Mouse (Mus musculus): ENCODE results near the gene Tbc1d30.

- TF ChIP-seq CTCF (IDR thresholded peaks at IDR 0.05; ENCODE audit: low read depth) (no peak), EP300 (IDR thresholded peaks at IDR 0.05; ENCODE audit: low read depth) (no peak)
These were observed 68.6 kb downstream of the Tbc1d30 start for GRCm38 (mm10) chr10:121282436-121282835.
